12 mouse cellular contexts compared by ENCODE assay signal in the genomic region with DNA sequence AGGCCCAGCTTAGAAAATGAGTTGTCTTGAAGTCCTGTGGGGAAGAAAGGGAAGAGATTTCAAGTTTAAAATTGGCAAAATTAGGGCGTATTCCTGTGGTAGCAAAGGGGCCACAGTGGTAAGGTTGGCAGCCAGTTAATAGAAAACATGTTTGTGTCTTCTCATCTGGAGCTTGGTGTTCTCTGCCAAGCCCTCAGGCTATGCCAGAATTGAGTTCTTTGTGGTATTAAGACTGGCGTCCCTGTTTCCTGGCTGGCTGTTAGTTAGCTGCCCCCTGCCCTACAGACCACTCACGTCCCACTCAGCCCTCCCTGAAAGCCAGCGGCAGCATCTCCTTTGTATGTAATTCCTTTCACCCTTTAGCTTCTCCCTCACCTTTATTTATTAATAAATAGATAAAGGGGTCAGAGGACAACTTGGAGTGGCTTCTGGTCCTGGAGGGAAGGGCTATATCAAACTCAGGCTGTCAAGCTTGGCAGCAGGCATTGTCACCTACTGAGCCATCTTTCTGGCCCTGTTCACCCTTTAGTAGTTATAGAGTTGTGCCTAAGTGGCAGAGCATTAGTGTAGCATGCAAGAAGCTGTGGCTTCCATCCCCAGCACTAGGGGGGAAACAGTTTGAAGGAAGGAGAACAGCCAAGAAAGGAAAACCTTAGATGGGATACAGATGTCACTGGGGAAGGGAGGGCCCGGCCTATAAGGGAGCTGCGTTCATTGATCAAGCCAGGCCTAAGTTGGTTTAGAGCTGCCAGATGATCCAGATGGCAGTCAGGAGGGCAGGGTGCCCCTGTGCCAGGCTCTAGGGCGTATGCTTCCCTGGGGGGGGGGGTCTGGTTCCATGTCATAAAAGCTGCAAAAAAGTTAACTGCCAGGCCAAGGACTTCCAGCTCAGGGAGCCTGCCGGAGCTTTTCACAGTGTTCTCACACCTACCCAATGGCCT. TPM values are rescaled to one million over a fixed set of nuclear protein-coding genes. Genes with fewer than 3 reads are reported as not detected.
A peak's percentile ranks its signal among the peaks of the same experiment; 100 is the strongest.
DNase-seq lines count a peak whose midpoint lies in the region; ATAC-seq and TF ChIP-seq lines count a peak whose summit lies in the region.
"Had no signal": no experiment of that assay in that cellular context is flagged by ENCODE, and none has a peak within 500 bp of the region (broad histone marks: within the 10 kb centered on the region; RNA-seq: fewer than 3 reads in every experiment).

No protein-coding gene starts in this region.

- no peaks in the 10 kb centered on the region for H3K9me3 ChIP-seq in hindbrain, postnatal 0 days (ENCODE audit: low read length)

- no peak overlapping the region for H3K4me3 ChIP-seq in cerebellum, adult 2 months (replicated peaks; ENCODE audit: insufficient read depth, low read depth, low read length)
- no peak overlapping the region for H3K4me3 ChIP-seq in layer of hippocampus, adult 2 months
- no peak overlapping the region for H3K4me3 ChIP-seq in hindbrain, postnatal 0 days (ENCODE audit: low read length)

- peak overlapping the region; percentile 58 for H3K27ac ChIP-seq in cerebellum, adult 2 months (ENCODE audit: insufficient read depth, low read length)
- H3K27ac ChIP-seq in layer of hippocampus, adult 2 months: peak overlapping the region; percentile 91
- H3K27ac ChIP-seq in hindbrain, postnatal 0 days: peak overlapping the region; percentile 76
- H3K27ac ChIP-seq: macrophage had no signal

- TF ChIP-seq CTCF in cerebellum, adult 2 months (IDR thresholded peaks at IDR 0.05; ENCODE audit: borderline replicate concordance, insufficient read depth, low read depth, low read length): no peak
- peak; percentile 36 for TF ChIP-seq CTCF in layer of hippocampus, adult 2 months (conservative IDR thresholded peaks at IDR 0.05)
- no peak for TF ChIP-seq CTCF in hindbrain, postnatal 0 days (IDR thresholded peaks at IDR 0.05; ENCODE audit: low read depth)

- no peaks in the 10 kb centered on the region for H3K36me3 ChIP-seq in hindbrain, postnatal 0 days (ENCODE audit: insufficient read depth, low read length)

- H3K4me1 ChIP-seq in cerebellum, adult 2 months (ENCODE audit: control insufficient read depth, insufficient read depth, low read length): peaks cover 57% of the 10 kb centered on the region
- H3K4me1 ChIP-seq in hindbrain, postnatal 0 days (ENCODE audit: insufficient read depth, low read length): peaks cover 10% of the 10 kb centered on the region; the same call in 1 of the 2 replicates

- H3K4me2 ChIP-seq in hindbrain, postnatal 0 days (ENCODE audit: low read depth, low read length): 0 out of 2 replicates have a peak overlapping the region, but pooled peaks have one; percentile 5

- no peaks in the 10 kb centered on the region for H3K27me3 ChIP-seq in cerebellum, adult 2 months (ENCODE audit: control insufficient read depth, insufficient read depth, low read length)
- H3K27me3 ChIP-seq in hindbrain, postnatal 0 days (ENCODE audit: insufficient read depth, low read length): no peaks in the 10 kb centered on the region

- peak; percentile 64; the same call in 1 of the 2 replicates for ATAC-seq in hindbrain, postnatal 0 days

- no peak for TF ChIP-seq POLR2A in cerebellum, adult 2 months (IDR thresholded peaks at IDR 0.05; ENCODE audit: borderline replicate concordance, insufficient read depth, low read length)

- 17% methylated on average over 8 of the region's 8 CpGs for WGBS in cerebellum, adult 2 months
- WGBS in hindbrain, postnatal 0 days: 43% methylated on average over 8 of the region's 8 CpGs

- peak; percentile 42 to 49 for DNase-seq in cerebellum, adult 2 months
- DNase-seq in cerebellum, adult 18-20 months: no peak
- DNase-seq in layer of hippocampus, adult 2 months (ENCODE audit: low spot score in 2 of 2): peak; percentile 45 to 67
- no peak for DNase-seq in layer of hippocampus, adult 9-10 months (ENCODE audit: low spot score)
- DNase-seq in MN1 (ENCODE audit: low spot score): peak; percentile 37
- peak; percentile 79 for DNase-seq in hindbrain, postnatal 0 days (ENCODE audit: low spot score)
- DNase-seq in spleen, adult 12 weeks (ENCODE audit: low spot score): no peak
- DNase-seq in spleen, postnatal 10 days (ENCODE audit: low spot score in 2 of 2): no peak
- DNase-seq: embryo, embryonic 11 days; kidney, postnatal 4 days; thymus, postnatal 4 days had no signal

- no peak overlapping the region; the same call in 1 of the 2 replicates for H3K9ac ChIP-seq in hindbrain, postnatal 0 days (replicated peaks; ENCODE audit: low read length)

RNA-seq across cellular contexts. Expression of gene Atp6v0e, which starts 26.0 kb away (rescaled TPM):
- 99.8 and 105 TPM in 2 replicates for polyA plus RNA-seq in cerebellum, adult 2 months (2012; rRNA removed)
- 10 to 100 TPM; 47.0 to 56.7 TPM for total RNA-seq in layer of hippocampus, adult 2 months (2021)
- 98.2 and 124 TPM in 2 replicates for total RNA-seq in hindbrain, postnatal 0 days (2014; rRNA removed)
- polyA plus RNA-seq in hindbrain, postnatal 0 days (2015; fragmentation: Nextera tagmentation; extraction: Ambion mirVana): 121 and 133 TPM in 2 replicates

RNA-seq across cellular contexts. Expression of gene Crebrf, which starts 26.4 kb away (rescaled TPM):
- 20.2 and 21.1 TPM in 2 replicates for polyA plus RNA-seq in cerebellum, adult 2 months (2012; rRNA removed)
- total RNA-seq in layer of hippocampus, adult 2 months (2021): 100 to 1,000 TPM; 127 to 134 TPM
- 17.7 and 23.5 TPM in 2 replicates for total RNA-seq in hindbrain, postnatal 0 days (2014; rRNA removed)
- 11.7 and 13.4 TPM in 2 replicates for polyA plus RNA-seq in hindbrain, postnatal 0 days (2015; fragmentation: Nextera tagmentation; extraction: Ambion mirVana)

Comparison
In these comparisons a context has a peak if more than half of its experiments do, and no peak if none do; other contexts are left out.
1. DNase-seq: peak in cerebellum, adult 2 months (2 of 2), layer of hippocampus, adult 2 months (2 of 2), MN1 (single experiment) and hindbrain, postnatal 0 days (single experiment); none in cerebellum, adult 18-20 months (0 of 2), layer of hippocampus, adult 9-10 months (single experiment), spleen, adult 12 weeks (single experiment) and spleen, postnatal 10 days (0 of 2).
2. Peak in every context shown above with its lines, with median percentiles within 50 percentile points of each other: H3K27ac ChIP-seq.